Mouse (Mus musculus) layer of hippocampus, postnatal 10 days (tissue): Measurements from ENCODE around the gene Rpgrip1. TPM values are rescaled to one million over a fixed set of nuclear protein-coding genes. Genes with fewer than 3 reads are reported as not detected.

Experiments
- DNase-seq, 2 experiments: peaks; one replicate each; pipeline ENCODE4 v3.0.0; 2021; ENCODE audit warnings: low spot score in 2 of 2
- total RNA-seq, 2 experiments: library from RNA; stranded (reverse); gene quantifications; 2 replicates each; pipeline ENCODE4 v1.2.3; 2021

The Rpgrip1 gene
- total RNA-seq, 2 experiments from 2014 or later: 1.8 to 3.3 TPM

DNA sequence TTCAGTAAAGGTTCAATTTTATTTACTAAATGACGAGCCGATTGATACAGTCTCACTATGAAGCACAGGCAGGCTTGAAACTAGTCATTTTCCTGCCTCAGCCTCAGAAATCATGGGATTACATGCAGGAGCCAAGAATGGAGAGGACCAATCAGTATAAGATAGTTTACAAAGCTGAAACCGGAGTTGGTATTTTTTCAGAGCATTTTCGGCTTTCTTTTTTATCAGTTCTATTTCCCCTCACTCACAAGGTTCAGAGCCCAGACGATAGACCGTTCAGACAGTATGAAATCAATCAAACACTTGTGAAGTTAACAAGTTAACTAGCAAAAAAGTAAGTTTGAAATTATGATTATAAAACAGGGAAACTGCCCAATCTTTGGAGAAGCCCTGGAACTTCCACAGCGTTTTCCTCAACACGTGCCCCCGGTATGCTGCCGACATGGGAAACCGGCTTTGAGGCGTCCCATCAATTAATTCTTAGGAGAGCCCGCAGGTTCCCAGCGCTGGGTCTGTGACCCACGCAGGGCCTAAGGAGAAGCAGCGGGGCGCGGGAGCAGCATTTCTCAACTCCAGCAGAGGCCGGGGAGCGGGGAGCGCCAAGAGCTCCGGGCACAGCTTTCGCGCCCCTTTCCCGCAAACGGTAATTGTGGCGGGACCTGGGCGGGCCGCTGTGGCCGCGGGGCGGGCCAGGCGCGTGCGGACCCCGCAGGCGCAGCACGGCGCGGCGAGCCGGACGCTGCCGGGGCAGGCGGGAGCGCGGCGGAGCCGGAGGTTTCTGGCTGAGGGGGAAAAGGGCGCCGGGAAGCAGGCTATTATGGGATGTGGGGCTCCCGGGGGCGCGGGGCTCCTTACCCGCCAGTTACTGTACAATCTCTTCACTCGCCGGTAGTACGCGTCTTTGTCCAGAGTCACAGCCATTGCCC is 86.0 kb downstream of the Rpgrip1 start:
- no peak for DNase-seq

DNA sequence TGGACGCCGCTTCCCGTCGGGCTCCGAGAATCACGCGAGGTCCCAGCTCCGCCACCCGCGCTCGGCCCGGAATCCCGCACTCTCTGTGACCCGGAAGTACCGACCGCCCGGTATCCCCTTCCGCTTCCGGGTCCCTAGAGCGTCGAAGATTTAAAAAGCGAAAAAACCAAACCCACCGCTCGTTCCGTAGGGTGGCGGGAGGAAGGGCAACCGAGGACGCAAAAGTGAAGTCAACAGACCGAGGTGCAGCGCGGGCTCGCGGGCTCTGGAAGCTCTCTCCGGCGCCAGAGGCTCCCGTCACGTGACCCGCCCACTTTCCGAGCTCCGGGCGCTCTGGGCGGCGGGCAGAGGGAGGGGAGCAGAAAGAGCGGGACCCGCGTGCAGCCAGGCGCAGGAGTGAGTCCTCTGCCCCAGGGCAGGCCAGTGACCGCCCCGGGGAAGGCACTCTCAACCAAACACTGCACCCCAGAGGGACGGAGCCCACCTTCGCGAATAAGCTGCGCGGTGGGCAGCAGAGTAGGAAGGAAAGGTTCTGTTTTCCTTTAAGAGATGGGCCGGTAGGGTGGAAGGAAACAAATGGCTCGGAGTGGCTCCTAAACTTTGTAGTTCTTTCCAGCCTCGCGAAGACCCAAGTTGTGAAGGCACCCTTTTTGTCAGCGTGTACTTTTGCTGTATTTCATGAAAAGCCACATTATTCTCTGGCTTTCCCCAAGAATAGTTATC is 86.8 kb downstream of the Rpgrip1 start, which contains the start of gene Supt16:
Gene Supt16, minus strand, starts transcription at position 261 of the 723 bp plus-strand sequence.
- DNase-seq: peak; percentile 82 to 86

- no peak for DNase-seq
Observed at GRCm38 (mm10) chr14:52198141-52198540, 87.6 kb downstream of the Rpgrip1 start.

DNA sequence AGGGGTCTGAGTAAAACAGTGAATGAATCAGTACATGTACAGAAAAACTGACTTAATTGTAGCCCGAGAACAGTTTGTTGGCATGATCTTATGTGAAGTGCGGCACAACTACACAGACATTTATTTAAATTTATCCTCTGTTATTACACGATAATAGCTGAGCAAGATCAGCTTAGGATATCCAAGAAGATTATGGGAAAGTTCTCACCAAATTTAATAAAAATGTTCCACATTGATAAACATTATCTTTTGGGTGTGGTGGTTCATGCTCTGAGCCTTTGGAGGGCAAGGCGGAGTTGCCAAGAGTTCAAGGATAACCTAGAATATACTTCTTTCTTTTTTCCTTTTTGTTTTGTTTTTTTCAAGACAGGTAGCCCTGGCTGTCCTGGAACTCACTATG is 88.9 kb downstream of the Rpgrip1 start:
- no peak for DNase-seq

Other genes with a start within 250 kb of the Rpgrip1 start
- gene Mettl17, start 225.9 kb upstream of the Rpgrip1 start, total RNA-seq: 10 to 100 TPM; 29.8 to 44.0 TPM
- 1 to 10 TPM; 4.9 to 5.1 TPM for gene Slc39a2, start 217.8 kb upstream of the Rpgrip1 start, total RNA-seq
- 100 to 1,000 TPM; 488 to 494 TPM for gene Ndrg2, start 196.5 kb upstream of the Rpgrip1 start, total RNA-seq
- gene Tppp2, start 192.3 kb upstream of the Rpgrip1 start, total RNA-seq: not detected
- gene Rnase13, start 187.9 kb upstream of the Rpgrip1 start, total RNA-seq: not detected
- gene Arhgef40, start 126.0 kb upstream of the Rpgrip1 start, total RNA-seq: 10 to 100 TPM; 53.4 to 59.6 TPM
- gene Tmem253, start 95.0 kb upstream of the Rpgrip1 start, total RNA-seq: under 1 TPM in 1 of 2 experiments, not detected in 1; 0.51 TPM
- gene Zfp219, start 90.0 kb upstream of the Rpgrip1 start, total RNA-seq: 10 to 100 TPM; 43.5 to 45.0 TPM
- gene Olfr221, start 68.2 kb upstream of the Rpgrip1 start, total RNA-seq: not detected
- 100 to 1,000 TPM; 213 to 215 TPM for gene Hnrnpc, start 6.7 kb upstream of the Rpgrip1 start, total RNA-seq
- 10 to 100 TPM; 57.8 to 58.4 TPM for gene Supt16, start 86.7 kb downstream of the Rpgrip1 start, total RNA-seq
- gene Chd8, start 147.1 kb downstream of the Rpgrip1 start, total RNA-seq: 100 to 1,000 TPM; 119 to 131 TPM
- 10 to 100 TPM; 51.7 to 54.9 TPM for gene Tox4, start 168.4 kb downstream of the Rpgrip1 start, total RNA-seq
- gene Rab2b, start 168.8 kb downstream of the Rpgrip1 start, total RNA-seq: 10 to 100 TPM; 39.7 to 41.2 TPM
- 10 to 100 TPM; 34.6 to 39.3 TPM for gene Mettl3, start 194.4 kb downstream of the Rpgrip1 start, total RNA-seq
- 10 to 100 TPM; 45.0 to 47.0 TPM for gene Sall2, start 218.1 kb downstream of the Rpgrip1 start, total RNA-seq
- gene Olfr1513, start 245.7 kb downstream of the Rpgrip1 start, total RNA-seq: not detected